Mouse (Mus musculus) limb, embryonic 14.5 days (tissue): ENCODE data around the gene Ankmy2. TPM values are rescaled to one million over a fixed set of nuclear protein-coding genes. Genes with fewer than 3 reads are reported as not detected.
A peak's percentile ranks its signal among the peaks of the same experiment; 100 is the strongest.

ENCODE experiments used
- ATAC-seq: fragments of 200-750 bp; cut with Nextera tagmentation; 2 replicates; pipeline ENCODE4 v1.8.0; 2017; ENCODE audit warnings: low read depth, moderate number of reproducible peaks, moderate TSS enrichment; ENCODE audit not compliant: low FRiP score
- DNase-seq: peaks from one replicate; pipeline ENCODE4 v3.0.0-alpha.2; 2015; ENCODE audit warnings: low spot score
- H3K27ac ChIP-seq: fragments of 300-500 bp; sonication (generic); replicated peaks from 2 replicates; pipeline ENCODE4 v1.5.1; 2014; ENCODE audit warnings: low read depth, mild to moderate bottlenecking, low read length, moderate library complexity, mixed read lengths
- H3K27me3 ChIP-seq: fragments of 300-500 bp; sonication (generic); 2 replicates; pipeline ENCODE4 v1.6.1; 2014; ENCODE audit warnings: low read length, mixed read lengths; ENCODE audit not compliant: control insufficient read depth, insufficient read depth
- H3K36me3 ChIP-seq: fragments of 300-500 bp; sonication (generic); 2 replicates; pipeline ENCODE4 v1.6.1; 2014; ENCODE audit warnings: mild to moderate bottlenecking, low read length, moderate library complexity, mixed read lengths; ENCODE audit not compliant: control insufficient read depth, insufficient read depth
- H3K4me1 ChIP-seq: fragments of 300-500 bp; sonication (generic); 2 replicates; pipeline ENCODE4 v1.6.1; 2014; ENCODE audit warnings: antibody characterized with exemption, low read length, mixed read lengths; ENCODE audit not compliant: control insufficient read depth, insufficient read depth
- H3K4me2 ChIP-seq: fragments of 300-500 bp; sonication (generic); replicated peaks from 2 replicates; pipeline ENCODE4 v1.6.1; 2014; ENCODE audit warnings: low read depth, mild to moderate bottlenecking, low read length, moderate library complexity; ENCODE audit not compliant: severe bottlenecking
- H3K4me3 ChIP-seq: fragments of 300-500 bp; sonication (generic); replicated peaks from 2 replicates; pipeline ENCODE4 v1.5.1; 2014; ENCODE audit warnings: low read length
- H3K9ac ChIP-seq: fragments of 300-500 bp; sonication (generic); 2 replicates; pipeline ENCODE4 v1.6.1; 2014; ENCODE audit warnings: mild to moderate bottlenecking, low read depth, low read length, moderate library complexity; ENCODE audit not compliant: severe bottlenecking
- H3K9me3 ChIP-seq: fragments of 300-500 bp; sonication (generic); 2 replicates; pipeline ENCODE4 v1.6.1; 2016; ENCODE audit warnings: low read length; ENCODE audit not compliant: control insufficient read depth
- POLR2A ChIP-seq: fragments of 200-500 bp; IDR thresholded peaks from 2 replicates; pipeline ENCODE4 v1.8.0; 2012; ENCODE audit warnings: inconsistent platforms, mild to moderate bottlenecking, moderate library complexity, borderline replicate concordance; ENCODE audit not compliant: insufficient read depth, insufficient read length; ENCODE audit errors: extremely low read depth
- WGBS: fragments of 180-500 bp; shearing (Covaris S2); extraction: QIAGEN DNeasy Blood & Tissue Kit; methylation state at CpG from one replicate; pipeline ENCODE4 v1.1.7; 2014; 5-methylcytosine and 5-hydroxymethylcytosine counted together
- polyA plus RNA-seq, 2 experiments: library from polyadenylated mRNA; depleted of rRNA in 1 of 2; stranded (reverse) in 1 of 2; unstranded in 1 of 2; fragments of >200 nt; fragmentation: Nextera tagmentation in 1 of 2; extraction: Ambion mirVana in 1 of 2; gene quantifications; 2 replicates each; pipeline versions ENCODE4 v1.2.1 to v1.2.3; 2012 to 2014

Gene Ankmy2
- polyA plus RNA-seq, 2 experiments, result 21.8 to 33.8 TPM

DNA sequence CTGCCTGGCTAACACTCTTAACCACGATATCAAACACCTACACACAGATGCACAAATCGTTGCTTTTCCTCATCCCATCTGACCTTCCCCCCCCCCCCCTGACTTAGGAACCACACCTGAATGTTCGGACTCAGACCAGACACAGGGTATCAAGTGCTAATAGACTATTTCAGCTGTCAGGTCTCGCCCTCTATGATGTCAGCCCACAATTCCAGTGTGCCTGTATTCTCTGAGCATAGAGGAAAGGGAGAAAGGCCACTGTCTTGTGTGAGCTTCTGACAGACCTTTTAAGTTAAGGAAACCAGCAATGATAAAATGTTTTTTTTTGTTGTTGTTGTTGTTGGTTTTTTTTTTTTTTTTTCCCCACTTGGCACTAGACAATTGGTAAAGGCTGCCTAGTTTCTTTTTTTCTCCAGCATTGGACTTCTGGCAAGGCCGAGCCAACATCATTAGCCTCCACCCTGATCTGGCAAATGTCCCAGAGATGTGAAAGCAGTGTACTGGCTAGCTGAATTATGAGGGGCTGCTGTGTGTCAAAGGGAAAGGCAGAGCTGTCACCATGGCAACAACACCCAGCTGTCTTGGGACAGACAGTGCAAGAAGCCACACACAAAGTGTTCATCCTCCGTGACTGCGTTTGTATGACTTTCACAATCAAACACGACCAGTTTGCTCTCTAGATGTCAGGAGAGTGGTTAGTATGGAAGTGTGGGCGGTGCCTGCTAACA lies 50.3 kb downstream of the Ankmy2 start:
- ATAC-seq (peak; percentile 67; the same call in 1 of the 2 replicates), DNase-seq (peak; percentile 73)
- H3K4me3 ChIP-seq, result no peak overlapping the region
- no peak overlapping the region for H3K4me2 ChIP-seq
- H3K27me3 ChIP-seq, result no peaks in the 10 kb centered on the region
- no peaks in the 10 kb centered on the region for H3K9me3 ChIP-seq
- no peaks in the 10 kb centered on the region for H3K36me3 ChIP-seq
- peaks cover 8% of the 10 kb centered on the region for H3K4me1 ChIP-seq
- no peak overlapping the region for H3K9ac ChIP-seq
- no peak for TF ChIP-seq POLR2A
- H3K27ac ChIP-seq, result no peak overlapping the region
- 54% methylated on average over 9 of the region's 9 CpGs for WGBS

DNA sequence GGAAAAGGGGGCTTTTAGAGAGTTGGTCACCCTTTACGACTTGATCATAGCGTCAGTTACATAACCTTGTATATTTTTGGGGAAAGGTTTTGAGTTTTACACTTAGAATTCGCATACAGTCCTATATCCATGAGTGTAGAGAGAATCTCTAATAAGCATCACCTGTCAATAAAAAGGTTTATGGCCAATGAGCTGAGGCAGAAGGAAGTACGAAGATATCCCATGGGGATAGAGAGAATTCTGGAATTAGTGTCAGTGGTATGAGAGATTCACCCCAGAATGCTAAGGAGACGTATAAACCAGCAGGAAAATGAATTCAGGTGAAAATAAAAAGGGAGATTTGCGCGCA lies 50.9 kb downstream of the Ankmy2 start:
- H3K27me3 ChIP-seq, result no peaks in the 10 kb centered on the region
- H3K4me2 ChIP-seq, result peak overlapping the region; percentile 28
- H3K9ac ChIP-seq, result no peak overlapping the region
- no peak for TF ChIP-seq POLR2A
- H3K4me3 ChIP-seq, result peak overlapping the region; percentile 22; the same call in 1 of the 2 replicates
- no peaks in the 10 kb centered on the region for H3K9me3 ChIP-seq
- H3K4me1 ChIP-seq, result peaks cover 8% of the 10 kb centered on the region
- 66% methylated on average over 7 of the region's 7 CpGs for WGBS
- no peak for ATAC-seq
- DNase-seq, result no peak
- H3K27ac ChIP-seq, result no peak overlapping the region
- no peaks in the 10 kb centered on the region for H3K36me3 ChIP-seq

- TF ChIP-seq POLR2A, result no peak
- no peaks in the 10 kb centered on the region for H3K27me3 ChIP-seq
- H3K27ac ChIP-seq, result no peak overlapping the region
- H3K4me2 ChIP-seq, result peak overlapping the region; percentile 28
- no peaks in the 10 kb centered on the region for H3K36me3 ChIP-seq
- peaks cover 8% of the 10 kb centered on the region for H3K4me1 ChIP-seq
- 44% methylated on average over 19 of the region's 19 CpGs for WGBS
- H3K9me3 ChIP-seq, result no peaks in the 10 kb centered on the region
- peak overlapping the region; percentile 22 for H3K4me3 ChIP-seq
- H3K9ac ChIP-seq, result no peak overlapping the region
- ATAC-seq (no peak), DNase-seq (no peak)
These were observed 51.5 kb downstream of the Ankmy2 start for GRCm38 (mm10) chr12:36208456-36208855.

GRCm38 (mm10) chr12:36210096-36210495 lies 53.2 kb downstream of the Ankmy2 start:
- TF ChIP-seq POLR2A, result no peak
- H3K4me3 ChIP-seq, result no peak overlapping the region
- no peaks in the 10 kb centered on the region for H3K36me3 ChIP-seq
- no peak overlapping the region for H3K9ac ChIP-seq
- no peak overlapping the region for H3K27ac ChIP-seq
- ATAC-seq (no peak), DNase-seq (no peak)
- no peaks in the 10 kb centered on the region for H3K9me3 ChIP-seq
- WGBS, result 69% methylated on average over 4 of the region's 4 CpGs
- no peak overlapping the region for H3K4me2 ChIP-seq
- no peaks in the 10 kb centered on the region for H3K27me3 ChIP-seq
- peaks cover 8% of the 10 kb centered on the region for H3K4me1 ChIP-seq

GRCm38 (mm10) chr12:36214389-36215148 lies 57.7 kb downstream of the Ankmy2 start:
- Histone ChIP-seq H3K4me1 (no peaks in the 10 kb centered on the region), H3K36me3 (no peaks in the 10 kb centered on the region), H3K9ac (no peak overlapping the region), H3K27me3 (no peaks in the 10 kb centered on the region), H3K27ac (no peak overlapping the region), H3K9me3 (no peaks in the 10 kb centered on the region), H3K4me3 (no peak overlapping the region), H3K4me2 (no peak overlapping the region)
- 48% methylated on average over 8 of the region's 8 CpGs for WGBS
- ATAC-seq, result no peak
- TF ChIP-seq POLR2A, result no peak
- DNase-seq, result no peak
